Mouse (Mus musculus) embryonic fibroblast, embryonic 13.5 days (primary cell): ENCODE results near the gene Ociad1. TPM values are rescaled to one million over a fixed set of nuclear protein-coding genes. Genes with fewer than 3 reads are reported as not detected.

Experiments
- H3K27ac ChIP-seq: 2 replicates; pipeline ENCODE4 v1.5.1; 2012; ENCODE audit warnings: low read length, control low read depth, inconsistent platforms; ENCODE audit not compliant: insufficient read depth
- H3K4me1 ChIP-seq: 2 replicates; pipeline ENCODE4 v1.6.1; 2011; ENCODE audit warnings: low read length; ENCODE audit not compliant: control insufficient read depth, insufficient read depth
- H3K4me3 ChIP-seq: 2 replicates; pipeline ENCODE4 v1.5.1; 2011; ENCODE audit warnings: mild to moderate bottlenecking, control low read depth, low read length; ENCODE audit not compliant: insufficient read depth
- CTCF ChIP-seq: IDR thresholded peaks from 2 replicates; pipeline ENCODE4 v1.5.1; 2011; ENCODE audit warnings: mild to moderate bottlenecking, control low read depth, low read length, moderate library complexity, borderline replicate concordance; ENCODE audit not compliant: insufficient read depth
- POLR2A ChIP-seq: IDR thresholded peaks from 2 replicates; pipeline ENCODE4 v1.6.1; 2011; ENCODE audit warnings: low read depth, mild to moderate bottlenecking, control low read depth, low read length, moderate library complexity
- polyA plus RNA-seq: library from polyadenylated mRNA; stranded (reverse); fragments of >200 nt; gene quantifications from 2 replicates; pipeline ENCODE4 v1.2.4, GENCODE M21; 2011; ENCODE audit warnings: low read depth; ENCODE audit not compliant: missing spikeins, insufficient read length

Gene Ociad1
- polyA plus RNA-seq, 1 experiment = 477 TPM

DNA sequence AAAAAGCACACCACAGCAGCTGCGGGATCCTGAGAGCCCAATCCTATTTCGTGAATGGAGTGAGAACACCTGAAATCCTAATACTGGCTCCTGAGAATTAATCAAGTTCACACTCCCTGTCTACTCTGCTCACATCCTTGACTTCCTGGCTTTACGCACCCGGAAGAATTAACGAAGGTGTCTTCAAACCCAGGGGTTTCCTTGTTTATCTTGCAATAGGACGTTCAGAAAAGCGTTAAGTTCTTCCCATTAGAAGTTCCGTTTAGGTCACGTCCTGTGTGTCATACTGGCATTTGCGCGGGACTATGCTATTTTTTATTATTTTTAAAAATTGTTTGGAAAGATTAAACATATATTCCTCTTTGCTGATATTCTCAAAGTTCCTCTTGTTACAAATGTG, 35.5 kb upstream of the Ociad1 start:
- Histone ChIP-seq H3K4me1 (no peaks in the 10 kb centered on the region; the same call in 1 of the 2 replicates), H3K27ac (no peak overlapping the region; the same call in 1 of the 2 replicates), H3K4me3 (peak overlapping the region; percentile 60)
- no peak for TF ChIP-seq CTCF
- no peak for TF ChIP-seq POLR2A

DNA sequence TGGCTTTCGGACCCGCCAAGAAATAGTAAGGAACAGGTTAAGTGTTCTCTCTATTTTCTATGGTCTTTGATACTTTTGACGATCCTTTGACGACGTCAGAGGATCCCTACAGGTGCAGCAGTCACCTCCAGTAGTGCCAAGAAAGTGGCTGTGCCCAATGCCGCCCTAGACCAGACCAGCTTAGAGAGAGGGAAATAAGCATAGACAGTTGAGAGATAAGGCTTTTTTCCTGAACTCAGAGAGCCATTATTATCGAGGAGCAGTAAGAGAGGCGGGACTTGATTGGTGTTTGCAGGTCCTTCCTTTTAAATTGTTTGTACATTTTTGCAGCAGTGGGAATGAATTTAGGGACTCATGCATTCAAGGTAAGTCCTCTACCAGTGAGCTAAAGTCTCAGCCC, 34.9 kb upstream of the Ociad1 start:
- Histone ChIP-seq H3K4me3 (no peak overlapping the region), H3K4me1 (no peaks in the 10 kb centered on the region; the same call in 1 of the 2 replicates), H3K27ac (no peak overlapping the region)
- TF ChIP-seq CTCF (no peak), POLR2A (no peak)

DNA sequence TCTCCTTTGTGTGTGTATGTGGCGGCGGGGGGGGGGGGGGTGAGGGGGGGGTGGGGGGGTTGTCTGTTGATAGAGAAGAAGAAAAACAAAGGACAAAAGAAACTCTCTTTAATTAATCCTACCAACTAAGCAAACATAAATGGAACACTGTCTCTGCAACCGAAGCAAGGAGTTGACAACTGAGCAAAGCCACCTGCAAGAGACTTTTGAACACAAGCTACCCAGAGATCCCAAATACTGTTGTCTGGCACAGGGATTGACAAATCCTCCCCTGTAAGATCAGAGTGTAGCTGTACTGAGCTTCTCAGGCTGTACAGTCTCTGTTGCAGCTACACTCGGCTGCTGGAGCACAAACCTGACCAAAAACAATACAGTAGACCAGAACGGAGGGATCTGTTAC, 28.5 kb upstream of the Ociad1 start:
- no peaks in the 10 kb centered on the region for H3K4me1 ChIP-seq
- no peak for TF ChIP-seq POLR2A
- TF ChIP-seq CTCF = no peak
- H3K4me3 ChIP-seq = no peak overlapping the region
- no peak overlapping the region for H3K27ac ChIP-seq

DNA sequence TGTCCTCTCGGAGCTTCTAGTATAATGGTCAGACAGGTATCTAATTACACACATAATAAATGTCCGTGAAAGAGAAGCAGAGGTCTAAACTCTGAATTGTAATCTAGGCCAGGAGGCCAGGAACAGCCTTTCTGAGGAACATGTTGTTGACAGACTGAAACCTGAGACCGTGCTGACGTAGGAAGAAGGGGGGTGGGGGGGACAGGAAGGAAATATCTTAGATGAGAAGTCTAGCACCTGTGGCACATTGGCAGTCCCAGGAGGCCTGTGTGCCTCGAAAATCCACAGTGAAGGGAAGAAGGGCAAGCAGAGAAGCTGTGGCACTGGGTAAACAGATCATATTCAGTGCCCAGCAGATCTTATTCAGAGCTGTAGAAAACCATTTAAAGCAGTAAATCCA, 27.1 kb upstream of the Ociad1 start:
- Histone ChIP-seq H3K27ac (no peak overlapping the region), H3K4me1 (no peaks in the 10 kb centered on the region), H3K4me3 (no peak overlapping the region)
- TF ChIP-seq CTCF = no peak
- no peak for TF ChIP-seq POLR2A

DNA sequence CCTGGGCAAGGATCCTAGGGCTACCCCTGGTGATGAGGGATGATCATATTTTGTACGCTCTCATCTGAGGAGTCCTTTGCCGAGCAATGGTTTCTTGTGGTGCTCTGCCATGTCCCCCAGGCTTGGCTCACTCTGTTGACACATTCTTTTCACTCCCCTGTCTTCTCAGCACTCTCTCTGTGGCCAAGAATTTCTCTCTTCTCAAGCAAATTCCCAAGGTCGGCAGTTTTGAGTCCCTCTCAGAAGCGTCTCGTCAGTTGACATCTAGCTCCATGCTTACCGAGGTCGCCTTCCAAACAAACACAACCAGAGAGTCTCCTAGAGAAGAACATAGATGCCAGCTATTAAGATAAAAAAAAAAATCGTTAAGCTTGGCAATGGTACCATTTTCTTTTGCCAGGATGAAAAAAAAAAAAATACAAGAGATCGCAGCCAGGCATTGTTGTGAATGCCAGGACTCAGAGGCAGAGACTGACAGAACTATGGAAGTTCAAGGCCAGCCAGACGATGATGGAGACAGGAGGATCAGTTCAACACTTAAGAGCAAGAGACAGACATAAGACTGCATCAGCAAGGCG, 23.9 kb upstream of the Ociad1 start:
- no peak overlapping the region for H3K4me3 ChIP-seq
- no peak overlapping the region for H3K27ac ChIP-seq
- TF ChIP-seq CTCF (no peak), POLR2A (no peak)
- no peaks in the 10 kb centered on the region; the same call in none of the 2 replicates for H3K4me1 ChIP-seq

DNA sequence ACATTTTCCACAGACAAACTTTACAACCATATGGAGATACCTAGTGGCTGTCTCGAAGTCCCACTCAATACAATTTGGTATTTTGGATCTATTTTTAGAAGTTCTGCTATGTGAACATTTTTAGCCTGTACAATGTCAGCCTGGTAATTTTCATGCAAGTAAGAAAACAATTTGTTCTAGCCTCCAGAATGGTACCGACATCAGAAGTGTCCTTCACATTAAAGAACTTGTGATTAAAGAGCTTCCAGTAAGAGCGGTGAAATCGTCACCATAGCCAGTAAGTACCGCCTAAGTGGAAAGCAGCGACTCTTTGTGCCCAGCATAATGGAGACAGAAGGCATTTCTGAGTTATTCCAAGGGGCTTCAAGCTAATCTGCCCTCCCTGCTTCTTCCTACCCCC, 22.0 kb upstream of the Ociad1 start:
- no peak overlapping the region for H3K27ac ChIP-seq
- no peak overlapping the region for H3K4me3 ChIP-seq
- TF ChIP-seq CTCF (no peak), POLR2A (no peak)
- H3K4me1 ChIP-seq = no peaks in the 10 kb centered on the region; the same call in none of the 2 replicates

DNA sequence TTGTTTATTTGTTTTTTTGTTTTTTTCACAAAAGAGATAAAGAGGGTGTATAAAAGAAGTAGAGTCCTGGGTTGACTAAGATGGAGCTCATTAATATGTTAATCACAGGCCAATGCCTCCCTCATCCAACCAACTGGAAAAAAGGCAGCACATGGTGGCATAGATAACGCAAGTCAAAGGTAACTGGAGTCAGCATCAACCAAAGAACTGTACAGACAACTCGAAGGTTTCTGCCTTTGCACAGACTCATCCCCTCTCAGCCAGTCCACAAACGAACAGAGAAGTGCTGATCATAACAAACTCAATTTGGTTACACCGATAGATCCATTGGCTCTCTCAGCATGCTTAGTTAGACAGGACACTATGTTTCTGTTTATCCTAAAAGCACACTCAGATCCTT, 19.4 kb upstream of the Ociad1 start:
- no peak overlapping the region for H3K4me3 ChIP-seq
- no peak for TF ChIP-seq CTCF
- TF ChIP-seq POLR2A = no peak

DNA sequence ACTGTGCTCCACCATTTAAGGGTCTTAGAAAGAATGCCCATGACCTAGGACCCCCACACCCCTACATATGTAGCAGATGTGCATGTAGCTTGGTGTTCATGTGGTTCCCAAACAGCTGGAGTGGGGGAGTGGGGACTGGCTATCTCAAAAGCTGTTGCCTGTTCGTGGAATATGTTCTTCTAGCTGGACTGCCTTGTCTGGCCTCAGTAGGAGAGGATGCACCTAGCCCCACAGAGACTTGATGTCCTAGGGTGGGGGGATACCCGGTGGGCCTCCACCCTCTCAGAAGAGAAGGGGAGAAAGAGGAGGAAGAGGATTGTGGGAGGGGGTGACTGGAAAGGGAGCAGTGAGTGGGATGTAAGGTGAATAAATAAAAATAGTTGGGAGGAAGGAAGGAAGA, 17.6 kb upstream of the Ociad1 start:
- Histone ChIP-seq H3K4me3 (no peak overlapping the region), H3K27ac (no peak overlapping the region), H3K4me1 (peaks cover 8% of the 10 kb centered on the region)
- TF ChIP-seq CTCF (no peak), POLR2A (no peak)

More for the DNA sequence above, 19.4 kb upstream of the Ociad1 start:
- Histone ChIP-seq H3K4me1 (no peaks in the 10 kb centered on the region; the same call in none of the 2 replicates), H3K27ac (no peak overlapping the region)

DNA sequence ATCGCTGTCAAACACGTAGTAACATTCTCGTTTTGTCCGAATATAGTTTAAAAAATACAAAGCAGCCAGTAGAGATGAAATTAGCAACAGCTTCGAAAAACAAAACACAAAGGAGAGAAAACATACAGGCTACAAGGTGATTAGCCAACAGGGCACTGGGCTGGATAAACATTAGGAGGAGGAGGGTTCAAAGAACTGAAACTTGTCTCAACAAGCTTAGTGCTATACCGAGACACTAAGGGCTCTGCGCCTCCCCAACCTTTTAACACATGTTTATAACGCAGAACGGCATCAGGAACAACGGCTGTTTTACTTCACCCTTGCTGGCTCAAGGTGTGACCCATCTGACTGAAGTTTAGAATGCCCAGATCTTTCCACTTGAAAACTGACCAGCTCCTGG, 13.4 kb upstream of the Ociad1 start:
- TF ChIP-seq CTCF = no peak
- no peak for TF ChIP-seq POLR2A
- peaks cover 8% of the 10 kb centered on the region for H3K4me1 ChIP-seq
- H3K4me3 ChIP-seq = no peak overlapping the region
- peak overlapping the region; percentile 82 for H3K27ac ChIP-seq

DNA sequence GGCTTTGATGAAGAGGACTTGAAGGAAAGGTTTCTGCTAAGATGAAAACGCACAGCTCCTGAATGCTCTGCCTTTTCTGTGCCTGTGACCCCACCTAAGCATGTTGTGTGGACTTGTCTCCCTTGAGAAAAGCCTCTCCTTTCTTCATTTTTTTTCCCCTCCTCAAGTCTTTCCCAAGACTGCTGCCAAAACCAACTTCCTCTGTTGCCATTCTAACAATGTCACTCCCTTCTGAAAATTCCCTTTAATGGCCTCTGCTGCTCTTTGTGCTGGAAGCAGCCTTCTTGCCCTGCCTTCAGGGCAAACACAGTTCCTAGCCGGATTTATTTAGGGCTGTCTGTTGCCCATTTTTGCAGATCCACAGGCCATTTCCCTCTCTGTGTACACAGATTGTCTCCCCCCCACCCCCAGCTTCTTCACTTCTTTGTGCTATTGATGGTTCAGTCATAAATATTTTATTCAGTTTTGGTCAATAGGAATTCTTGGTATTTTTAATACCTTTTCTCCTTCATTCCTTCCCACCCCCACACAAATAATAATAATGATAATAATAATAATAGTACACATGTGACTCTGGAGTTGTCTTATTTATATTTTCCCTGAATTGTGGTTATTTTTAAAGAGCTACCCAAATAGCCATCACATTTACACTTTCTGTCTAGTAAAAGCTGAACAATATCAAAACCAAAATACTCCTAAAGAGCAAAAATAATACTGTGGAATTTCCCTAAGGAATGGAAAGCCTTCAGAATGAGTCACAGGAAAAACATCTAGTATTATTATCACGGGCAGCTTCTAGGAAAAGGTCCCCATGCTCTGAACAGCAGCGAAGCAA, 12.6 kb upstream of the Ociad1 start:
- Histone ChIP-seq H3K4me3 (no peak overlapping the region), H3K4me1 (peaks cover 8% of the 10 kb centered on the region), H3K27ac (peak overlapping the region; percentile 82)
- TF ChIP-seq POLR2A = no peak
